Mouse (Mus musculus) neutrophil, adult 5-6 weeks (primary cell): ENCODE data around the gene Tmprss2. TPM values are rescaled to one million over a fixed set of nuclear protein-coding genes. Genes with fewer than 3 reads are reported as not detected.
"Not testable (repeated sequence)": the region's sequence is repeated elsewhere in the genome, so short reads cannot be mapped to it uniquely, and the experiment has no call there.

Experiments
- ATAC-seq: fragments of 151-379, 151-347 bp; 2 replicates; pipeline ENCODE4 v1.8.0; 2017; ENCODE audit warnings: mild to moderate bottlenecking, moderate TSS enrichment; ENCODE audit not compliant: insufficient number of reproducible peaks, poor library complexity, low FRiP score, severe bottlenecking; ENCODE audit errors: extremely low read depth
- total RNA-seq: library from RNA; stranded (forward); fragments of 200-1000 nt; gene quantifications from 2 replicates; pipeline ENCODE4 v1.2.3, GENCODE M21; 2017

Tmprss2 gene
- total RNA-seq, 1 experiment from 2014 or later, result not detected

DNA sequence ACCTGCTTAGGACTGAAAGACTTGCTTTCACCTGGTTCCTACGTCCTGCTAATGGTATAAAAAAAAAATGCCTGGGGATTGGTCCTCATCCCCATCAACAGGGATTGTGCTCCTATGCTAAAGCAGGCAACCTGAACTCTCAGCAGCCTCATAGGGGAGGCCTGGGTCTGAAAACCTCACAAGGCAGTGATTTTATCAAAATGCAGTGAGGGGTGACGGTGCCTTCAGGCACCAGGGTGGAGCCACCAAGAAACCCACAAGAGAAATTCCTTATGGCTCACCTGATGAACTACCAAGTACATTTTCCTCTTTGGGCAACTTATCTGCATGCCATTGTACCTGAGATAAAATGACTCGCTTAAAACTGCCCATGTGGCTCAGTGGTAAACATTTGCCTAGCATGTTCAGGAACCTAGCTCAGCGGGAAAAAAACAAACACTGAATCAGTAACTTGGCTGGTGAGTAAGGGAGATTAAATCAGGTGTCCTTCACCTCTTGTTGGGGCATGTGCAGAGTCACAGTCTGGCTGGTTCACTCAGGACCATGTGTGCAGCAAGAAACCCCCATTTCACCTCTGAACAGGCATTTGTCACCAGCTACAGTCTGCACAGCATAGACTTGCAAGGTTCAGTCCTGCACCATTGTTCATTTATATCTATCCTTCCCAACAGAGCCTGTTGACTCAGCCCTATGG lies 17.0 kb downstream of the Tmprss2 start:
- no peak for ATAC-seq

DNA sequence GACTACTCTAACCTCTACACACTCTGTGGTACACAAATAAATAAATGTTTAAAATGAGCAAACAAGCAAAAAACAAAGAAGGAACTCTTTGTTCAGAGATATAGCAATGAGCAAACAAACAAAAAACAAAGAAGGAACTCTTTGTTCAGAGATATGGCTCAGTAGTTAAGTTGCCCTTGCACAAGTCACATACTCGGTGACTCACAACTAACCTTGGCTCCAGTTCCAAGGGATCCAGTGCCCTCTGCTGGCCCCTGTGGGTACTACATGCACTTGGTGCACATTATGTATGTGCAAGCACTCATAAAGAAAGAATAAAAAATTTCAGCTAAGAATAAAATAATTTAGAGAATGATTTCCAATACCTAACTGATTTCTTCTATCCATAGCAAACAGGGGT lies 17.9 kb downstream of the Tmprss2 start:
- ATAC-seq, result peak; percentile 51; the same call in 1 of the 2 replicates

DNA sequence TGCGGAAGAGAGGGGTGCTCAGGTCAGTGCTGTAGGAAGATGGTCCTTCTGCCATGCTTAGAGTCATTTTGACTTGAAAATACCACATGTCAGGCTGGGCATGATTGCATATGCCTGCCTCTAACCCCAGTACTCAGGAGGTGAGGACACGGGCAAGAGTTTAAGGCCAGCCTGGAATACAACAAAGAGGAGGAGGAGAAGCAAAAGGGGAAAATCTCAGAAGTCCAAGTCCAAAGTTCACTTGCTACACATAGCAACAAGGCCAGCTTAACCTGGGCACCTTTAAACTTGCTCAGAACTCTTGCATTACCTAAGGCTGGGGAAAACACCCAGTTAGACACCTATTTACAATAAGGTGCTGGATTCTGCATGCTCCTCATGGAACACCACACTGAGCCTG lies 19.5 kb downstream of the Tmprss2 start:
- ATAC-seq, result no peak

DNA sequence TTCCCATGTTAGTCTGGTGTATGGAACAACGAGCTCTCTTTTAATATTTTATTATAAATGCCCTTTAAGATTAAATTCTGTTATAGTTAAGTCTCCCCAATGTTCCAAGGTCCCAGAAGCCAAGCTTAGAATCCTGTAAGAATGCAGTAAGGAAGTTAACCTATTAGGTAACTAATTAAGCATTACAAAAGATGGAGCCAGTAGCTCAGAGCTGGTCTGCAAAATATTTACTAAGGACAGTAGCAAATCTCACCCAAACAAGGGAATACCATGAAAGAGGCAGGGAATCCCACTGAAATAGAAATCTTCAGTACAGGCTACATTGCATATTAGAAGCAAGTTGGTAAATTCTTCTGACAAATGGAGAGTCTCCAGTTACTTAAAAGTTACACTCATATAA lies 28.1 kb downstream of the Tmprss2 start:
- not testable (repeated sequence) for ATAC-seq

DNA sequence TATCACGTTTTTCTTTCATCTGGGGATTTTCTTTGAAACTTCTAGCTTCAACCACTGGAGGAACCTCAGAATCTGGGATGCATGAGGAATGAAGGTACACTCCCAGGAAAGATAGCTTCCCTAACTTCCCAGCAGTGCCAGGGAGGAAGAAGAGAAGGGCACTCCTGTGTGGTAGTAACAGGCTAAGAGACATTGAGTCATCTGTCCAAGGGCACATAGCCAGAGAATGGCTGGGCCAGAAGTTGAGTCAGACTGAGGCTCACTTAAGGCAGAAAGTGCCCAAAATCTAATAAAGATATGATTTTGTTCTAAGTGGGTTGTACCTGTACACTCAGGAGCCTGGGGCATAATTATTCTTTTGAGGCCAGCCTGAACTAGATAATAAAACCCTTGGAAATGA lies 41.6 kb downstream of the Tmprss2 start:
- no peak for ATAC-seq

DNA sequence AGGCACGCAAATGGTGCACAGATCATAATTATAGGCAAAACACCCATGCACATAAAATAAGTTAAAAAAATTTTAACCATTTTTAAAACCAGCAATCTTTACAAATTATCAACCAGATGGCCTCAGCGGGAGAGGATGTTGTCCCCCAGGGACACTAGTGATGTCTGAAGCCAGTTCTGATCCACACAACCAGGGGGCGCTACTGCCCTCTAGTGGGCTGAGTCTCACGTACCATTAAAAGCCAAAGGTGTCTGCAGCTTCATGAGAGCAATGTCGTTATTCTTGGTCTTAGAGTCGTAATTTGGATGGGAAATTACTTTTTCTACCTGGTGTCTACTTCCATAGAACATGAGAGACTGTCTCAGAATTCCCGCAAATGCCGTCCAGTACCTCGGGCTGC lies 42.3 kb downstream of the Tmprss2 start:
- no peak for ATAC-seq

DNA sequence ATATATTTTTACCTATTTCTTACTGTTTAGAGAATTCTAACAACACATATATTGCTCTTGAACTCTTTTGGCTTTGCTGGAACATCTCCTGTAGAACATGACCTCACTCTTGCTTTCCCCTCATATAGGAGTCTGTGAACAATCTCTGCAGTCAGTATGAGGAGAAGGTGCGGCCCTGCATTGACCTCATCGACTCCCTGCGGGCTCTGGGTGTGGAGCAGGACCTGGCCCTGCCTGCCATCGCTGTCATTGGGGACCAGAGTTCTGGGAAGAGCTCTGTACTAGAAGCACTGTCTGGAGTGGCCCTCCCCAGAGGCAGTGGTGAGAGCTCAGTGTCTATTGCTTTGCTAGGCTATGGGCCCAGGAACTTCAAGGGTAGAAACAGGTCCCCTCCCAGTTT lies 66.7 kb downstream of the Tmprss2 start:
- no peak for ATAC-seq

DNA sequence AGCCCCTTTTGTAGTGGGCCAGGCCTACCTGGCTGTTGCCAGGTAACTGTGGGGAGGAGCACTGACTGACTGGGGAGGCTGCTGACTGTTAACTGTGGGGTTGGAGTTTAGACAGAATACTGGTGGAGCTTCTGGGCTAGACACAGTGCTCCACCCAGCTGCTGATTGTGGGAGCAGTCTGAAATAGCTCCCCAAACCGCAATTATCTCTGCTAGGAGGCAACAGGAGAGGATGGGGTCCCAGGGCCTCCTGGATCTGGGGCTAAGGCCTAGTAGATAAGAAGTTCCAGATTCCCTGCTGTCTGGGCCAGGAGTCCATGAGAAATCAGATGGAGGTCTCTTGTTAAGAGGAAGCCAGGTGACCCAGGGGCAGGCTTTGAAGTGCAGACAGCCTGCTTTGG lies 74.1 kb downstream of the Tmprss2 start:
- no peak for ATAC-seq

DNA sequence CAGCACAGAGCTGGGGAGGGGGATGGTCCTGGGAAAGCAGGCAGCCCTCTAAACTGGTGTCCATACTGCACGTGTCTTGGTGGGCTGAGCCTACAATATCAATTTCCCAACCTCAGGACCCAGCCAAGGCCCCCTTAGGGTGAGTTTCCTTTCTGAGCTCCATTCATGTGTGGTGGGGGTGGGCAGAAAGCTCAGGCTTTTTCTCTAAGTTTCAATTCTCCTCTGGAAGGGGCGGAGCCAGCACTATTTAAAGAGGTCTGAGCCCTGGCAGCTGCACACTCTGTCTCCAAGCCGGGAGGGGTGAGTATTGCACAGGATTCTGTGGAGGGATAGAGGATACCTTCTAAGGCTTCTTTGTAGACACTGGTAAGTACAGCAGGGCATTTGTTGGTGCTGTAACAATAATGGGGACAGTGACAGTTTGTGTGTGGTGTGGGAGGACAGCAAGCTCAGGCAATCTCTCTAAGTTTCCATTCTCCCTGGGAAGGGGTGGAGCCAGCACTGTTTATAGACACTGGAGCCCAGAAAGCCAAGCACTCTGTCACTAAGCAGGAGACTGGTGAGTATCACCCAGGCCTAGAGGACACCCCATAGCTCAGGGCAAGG lies 75.1 kb downstream of the Tmprss2 start:
- ATAC-seq, result peak; percentile 14; the same call in 1 of the 2 replicates

DNA sequence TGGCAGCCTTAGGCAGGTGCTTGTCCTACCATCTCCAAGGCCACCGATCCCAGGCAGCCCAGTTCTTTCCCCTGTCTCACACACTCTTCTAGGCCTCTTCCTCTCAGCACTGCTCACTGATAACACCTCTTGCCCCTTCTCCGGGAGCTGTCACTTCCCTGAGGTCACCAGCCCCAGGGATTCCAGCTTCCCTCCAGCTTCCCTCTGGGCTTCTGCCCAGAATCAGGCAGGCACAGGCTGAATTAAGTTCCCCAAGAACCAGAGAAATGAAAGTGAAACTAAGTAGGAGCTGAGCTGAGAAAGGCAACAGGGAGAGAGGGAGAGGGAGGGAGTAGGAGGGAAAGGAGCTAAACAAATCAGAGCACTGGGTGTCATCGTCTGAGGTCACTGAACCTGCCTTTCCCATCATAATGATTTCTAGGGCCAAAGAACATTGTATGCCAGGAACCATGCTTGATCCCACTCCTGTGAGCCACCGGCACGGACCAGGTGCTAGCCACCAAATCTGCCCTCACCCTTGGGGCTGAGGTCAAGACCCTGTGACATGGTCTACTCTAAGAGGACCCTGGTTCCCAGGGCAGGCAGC lies 76.0 kb downstream of the Tmprss2 start:
- ATAC-seq, result no peak

DNA sequence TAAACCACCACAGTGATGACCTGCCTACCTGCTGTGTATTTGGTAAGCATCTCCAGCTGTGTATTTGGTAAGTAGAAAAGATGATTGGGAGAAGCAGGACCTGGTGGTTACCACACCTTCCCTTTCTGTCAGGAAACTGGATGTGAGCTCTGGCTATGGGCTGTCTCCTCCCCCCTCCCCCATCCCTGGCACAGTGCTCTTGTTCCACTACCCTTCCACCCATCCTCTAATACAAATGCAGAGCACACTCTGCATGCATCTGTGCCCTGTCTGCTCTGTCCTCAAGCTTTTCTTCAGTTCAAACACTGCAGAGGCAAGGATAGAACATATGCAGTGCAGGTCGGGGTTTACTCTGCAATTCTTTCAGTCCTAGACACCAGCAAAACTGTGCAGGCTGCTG lies 76.5 kb downstream of the Tmprss2 start:
- no peak for ATAC-seq

DNA sequence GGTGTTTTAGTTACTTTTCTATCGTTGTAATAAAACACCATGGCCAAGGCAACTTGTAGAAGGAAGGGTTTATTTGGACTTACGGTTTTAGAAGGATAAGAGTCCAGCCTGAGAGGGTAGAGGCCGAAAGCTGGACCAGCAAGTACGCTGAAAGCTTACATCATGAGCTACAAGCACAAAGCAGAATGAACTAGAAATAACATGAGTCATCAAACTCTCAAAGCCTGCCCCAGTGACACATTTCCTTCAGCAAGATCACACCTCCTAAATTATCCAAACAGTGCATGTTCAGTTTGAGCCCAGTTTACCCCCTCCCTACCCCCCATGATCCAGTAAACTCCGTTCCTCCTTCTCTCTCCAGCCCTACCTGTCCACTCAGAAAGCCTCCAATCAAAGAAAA lies 77.2 kb downstream of the Tmprss2 start:
- no peak for ATAC-seq

DNA sequence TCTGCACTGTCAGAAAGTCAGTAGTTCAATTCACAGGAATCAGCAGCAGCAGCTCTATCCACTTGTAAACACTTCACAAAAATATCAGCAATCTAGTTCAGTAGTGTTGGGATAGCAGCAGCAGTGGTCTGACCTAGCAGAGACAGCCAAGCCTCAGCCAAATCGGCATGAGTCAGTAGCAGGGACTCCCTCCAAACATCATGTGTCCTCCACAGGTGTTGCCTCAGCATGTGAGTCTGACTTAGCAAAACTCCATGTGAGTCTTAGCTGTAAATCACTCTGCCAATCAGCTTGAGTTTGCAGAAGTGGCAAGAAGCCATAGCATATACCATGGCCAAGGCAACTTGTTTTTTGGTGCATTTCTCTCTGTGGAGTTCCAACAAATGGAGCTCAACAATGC lies 77.9 kb downstream of the Tmprss2 start:
- no peak for ATAC-seq

DNA sequence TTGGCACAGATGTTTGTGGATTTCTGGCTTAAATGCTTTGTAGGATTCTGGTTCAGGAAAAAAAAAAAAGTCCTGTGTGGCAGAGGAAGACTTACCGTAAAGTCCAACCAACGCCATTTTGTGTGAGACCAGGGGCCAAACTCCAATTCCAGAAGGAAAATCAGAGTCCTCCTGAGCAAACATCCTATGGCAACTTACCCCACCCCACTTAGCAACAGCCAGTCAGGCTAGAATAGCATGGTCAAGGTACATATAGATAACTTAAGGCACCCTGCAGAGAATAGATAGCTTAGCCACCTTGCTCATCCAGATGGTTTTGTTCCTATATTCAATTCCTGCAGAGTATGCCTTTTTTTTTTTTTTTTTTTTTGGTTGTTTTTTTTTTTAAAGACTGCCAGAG lies 81.8 kb downstream of the Tmprss2 start:
- no peak for ATAC-seq

DNA sequence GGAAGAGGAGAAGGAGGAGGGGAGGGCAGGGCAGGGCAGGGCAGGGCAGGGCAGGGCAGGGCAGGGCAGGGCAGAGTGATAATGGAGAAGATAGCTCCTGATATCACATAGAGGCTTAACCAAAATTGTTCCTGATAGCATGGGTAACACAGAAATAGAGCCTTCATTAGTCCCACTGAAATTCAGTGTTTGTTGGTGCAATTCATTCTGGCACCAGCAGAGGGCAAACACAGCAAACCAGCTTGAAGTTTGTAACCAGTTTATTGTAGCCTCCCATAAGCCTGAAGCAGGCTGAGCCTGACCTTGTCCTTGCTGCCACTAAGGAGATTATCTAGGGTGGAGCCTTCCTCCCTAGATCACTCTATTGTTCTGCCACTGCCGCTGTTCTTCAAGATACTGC lies 88.0 kb downstream of the Tmprss2 start:
- no peak for ATAC-seq

DNA sequence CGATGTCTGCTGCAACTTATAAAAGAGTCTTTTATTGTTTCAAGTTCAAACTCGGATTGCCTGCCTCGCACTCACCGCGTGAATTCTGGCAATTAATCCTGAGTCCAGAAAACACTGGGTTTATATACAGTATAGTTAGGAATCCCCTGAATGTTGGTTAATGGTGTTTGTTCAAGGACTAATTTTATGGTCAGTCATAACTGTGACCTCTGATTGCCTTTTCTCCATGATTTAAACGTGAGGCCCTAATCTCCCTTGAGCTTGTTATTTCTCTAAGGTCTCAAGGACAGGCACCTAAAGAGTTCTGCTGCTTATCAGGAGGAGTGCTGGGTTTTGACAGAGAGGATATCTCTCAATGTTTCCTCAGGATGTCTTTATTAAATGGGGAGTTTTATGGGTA lies 89.0 kb downstream of the Tmprss2 start:
- ATAC-seq, result no peak

DNA sequence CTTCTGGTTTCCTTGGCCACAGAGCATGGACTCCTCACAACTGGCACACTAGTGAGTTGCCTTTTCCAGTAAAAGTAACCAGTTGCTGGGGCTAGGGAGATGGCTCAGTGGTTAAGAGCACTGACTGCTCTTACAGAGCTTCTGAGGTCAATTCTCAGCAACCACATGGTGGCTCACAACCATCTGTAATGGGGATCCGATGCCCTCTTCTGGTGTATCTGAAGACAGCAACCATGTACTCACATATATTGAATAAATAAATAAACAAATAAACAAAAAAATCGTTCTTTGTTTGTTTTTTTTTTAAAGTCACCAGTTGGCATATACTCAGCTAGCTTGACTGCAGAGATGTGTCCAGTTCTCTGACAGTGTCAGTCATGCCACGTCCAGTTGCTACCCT lies 94.7 kb downstream of the Tmprss2 start:
- ATAC-seq, result no peak
